Mouse (Mus musculus) C2C12 (cell line): ENCODE results near the gene Nav1. TPM values are rescaled to one million over a fixed set of nuclear protein-coding genes. Genes with fewer than 3 reads are reported as not detected.

Experiments
- H3K27me3 ChIP-seq: one replicate; pipeline ENCODE4 v1.6.1; 2011; ENCODE audit not compliant: control insufficient read depth, insufficient read depth, insufficient read length
- H3K36me3 ChIP-seq: one replicate; pipeline ENCODE4 v1.6.1; 2011; ENCODE audit not compliant: control insufficient read depth, insufficient read depth
- H3K4me3 ChIP-seq: one replicate; pipeline ENCODE4 v1.5.1; 2011; ENCODE audit warnings: mild to moderate bottlenecking, control low read depth; ENCODE audit not compliant: poor library complexity, insufficient read depth, severe bottlenecking
- H3K79me2 ChIP-seq: one replicate; pipeline ENCODE4 v1.6.1; 2011; ENCODE audit not compliant: control insufficient read depth, insufficient read depth
- H3K79me3 ChIP-seq: one replicate; pipeline ENCODE4 v1.6.1; 2011; ENCODE audit warnings: low read depth, control low read depth
- H3ac ChIP-seq: one replicate; pipeline ENCODE3; 2011; ENCODE audit warnings: low read depth; ENCODE audit not compliant: control insufficient read depth, insufficient read length
- CEBPB ChIP-seq: IDR thresholded peaks from one replicate; pipeline ENCODE4 v1.6.1; 2011; ENCODE audit warnings: low read depth, mild to moderate bottlenecking, control low read depth, moderate library complexity
- CTCF ChIP-seq: IDR thresholded peaks from one replicate; pipeline ENCODE4 v1.5.1; 2011; ENCODE audit not compliant: control insufficient read depth, insufficient read depth, insufficient read length
- FOSL1 ChIP-seq: IDR thresholded peaks from one replicate; pipeline ENCODE4 v1.8.0; 2011; ENCODE audit warnings: mild to moderate bottlenecking, low read length; ENCODE audit not compliant: poor library complexity, insufficient read depth, severe bottlenecking
- MAX ChIP-seq: IDR thresholded peaks from one replicate; pipeline ENCODE4 v1.6.1; 2011; ENCODE audit warnings: mild to moderate bottlenecking, control low read depth
- MYOD1 ChIP-seq: IDR thresholded peaks from one replicate; pipeline ENCODE4 v1.6.1; 2011; ENCODE audit warnings: low read depth; ENCODE audit not compliant: control insufficient read depth, insufficient read length
- MYOG ChIP-seq: IDR thresholded peaks from one replicate; pipeline ENCODE4 v1.6.1; 2011; ENCODE audit not compliant: control insufficient read depth, insufficient read length; ENCODE audit errors: extremely low read depth
- USF1 ChIP-seq: IDR thresholded peaks from one replicate; pipeline ENCODE4 v1.6.1; 2011; ENCODE audit warnings: low read depth, mild to moderate bottlenecking, control low read depth, moderate library complexity
- polyA plus RNA-seq: library from polyadenylated mRNA; unstranded; fragments of >200 nt; fragmentation: generic; extraction: Trizol; gene quantifications from one replicate; pipeline ENCODE4 v1.2.1, GENCODE M21; 2012; ENCODE audit warnings: missing spikeins

Nav1 gene
- polyA plus RNA-seq, 1 experiment, result 22.2 TPM

DNA sequence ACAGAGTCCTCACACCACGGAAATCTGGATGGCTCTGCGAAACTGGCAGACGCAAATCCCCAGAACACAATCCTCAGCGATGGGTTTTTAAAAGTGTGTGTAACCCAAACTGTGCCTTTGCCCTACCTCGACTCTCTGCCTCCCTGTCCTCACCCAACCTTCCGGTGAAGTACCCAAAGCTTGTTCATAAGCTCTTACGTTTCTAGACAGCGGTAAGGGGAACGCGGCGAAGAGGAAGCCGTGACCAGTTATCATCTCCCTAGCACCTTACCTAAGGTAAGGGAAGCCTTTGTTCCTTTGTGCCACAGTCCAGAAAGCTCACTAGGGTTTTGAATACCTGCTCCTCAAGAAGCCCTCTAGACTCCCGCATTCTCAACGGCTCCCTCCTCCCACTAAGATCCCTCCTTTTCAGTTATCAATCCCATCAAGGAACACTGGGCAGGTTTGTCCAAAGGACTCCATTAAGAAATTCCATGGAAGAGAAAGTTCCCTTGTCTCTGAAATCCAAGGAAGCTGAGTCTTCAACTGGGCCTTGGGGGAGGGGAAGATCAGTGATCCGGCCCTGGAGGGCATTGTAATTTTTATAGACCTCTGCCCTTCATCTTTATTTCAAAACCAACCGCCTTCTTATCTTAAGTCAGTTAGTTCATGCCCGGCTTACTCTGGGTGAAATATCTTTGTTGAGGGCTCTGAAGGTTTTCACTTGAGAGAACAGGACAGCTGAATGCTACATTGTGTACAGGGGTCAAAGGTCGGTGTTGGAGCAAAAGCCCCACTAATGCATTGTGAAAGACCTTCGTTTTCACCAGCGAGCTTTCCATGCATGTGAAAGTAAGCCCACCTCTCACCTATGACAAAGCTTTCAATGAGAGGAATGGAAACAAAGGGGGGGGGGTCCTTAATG, 108.4 kb downstream of the Nav1 start:
- no peaks in the 10 kb centered on the region for H3K79me3 ChIP-seq
- H3K4me3 ChIP-seq, result no peak overlapping the region
- TF ChIP-seq USF1 (no peak), CEBPB (no peak), MYOG (no peak), FOSL1 (no peak), MAX (no peak), MYOD1 (no peak), CTCF (no peak)
- H3K36me3 ChIP-seq, result peaks cover 4% of the 10 kb centered on the region
- H3K79me2 ChIP-seq, result peaks cover 13% of the 10 kb centered on the region
- no peaks in the 10 kb centered on the region for H3K27me3 ChIP-seq
- no peak overlapping the region for H3ac ChIP-seq

DNA sequence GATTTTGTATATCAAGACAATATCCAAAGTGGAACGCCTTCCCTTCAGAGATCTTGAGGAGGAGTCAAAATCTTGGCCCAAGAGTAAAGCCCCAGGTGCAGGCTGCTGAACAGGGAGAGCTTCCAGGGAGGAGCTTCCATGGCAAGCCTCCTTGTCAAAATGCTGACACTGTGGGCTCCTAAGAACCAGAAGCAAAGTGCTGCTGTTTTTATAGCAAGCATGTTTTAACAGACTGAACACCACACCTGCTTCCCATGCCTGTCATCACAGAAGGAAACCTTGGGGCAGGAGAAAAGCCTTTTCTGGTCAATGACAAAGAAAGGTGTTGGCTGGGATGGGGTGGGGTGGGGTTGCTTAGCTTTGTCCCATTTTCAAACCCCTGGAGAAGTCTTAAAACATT, 112.0 kb downstream of the Nav1 start:
- Histone ChIP-seq H3K79me2 (peaks cover 28% of the 10 kb centered on the region), H3K27me3 (no peaks in the 10 kb centered on the region), H3ac (no peak overlapping the region), H3K36me3 (no peaks in the 10 kb centered on the region), H3K4me3 (no peak overlapping the region), H3K79me3 (peaks cover 7% of the 10 kb centered on the region)
- TF ChIP-seq MYOG (no peak), FOSL1 (no peak), CEBPB (no peak), USF1 (no peak), MYOD1 (no peak), CTCF (no peak), MAX (no peak)

DNA sequence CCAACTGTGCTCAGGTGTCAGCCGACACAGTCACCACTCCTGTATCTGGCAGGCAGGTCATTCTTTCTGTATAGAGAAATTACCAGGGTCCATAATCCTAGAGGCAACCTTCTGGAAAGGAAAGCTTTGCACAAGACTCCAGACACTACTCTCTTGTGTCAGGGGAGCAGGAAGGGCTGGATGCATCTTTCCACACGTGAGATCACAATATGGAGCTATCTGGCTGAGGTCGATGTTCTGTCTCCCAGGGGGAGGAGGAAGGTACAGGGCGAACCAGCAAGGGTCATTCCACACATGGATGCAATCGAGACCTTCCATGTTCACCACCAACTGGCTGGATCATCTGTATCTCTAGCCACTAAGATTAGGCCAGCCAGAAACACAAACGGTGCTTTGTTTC, 113.2 kb downstream of the Nav1 start:
- TF ChIP-seq MYOG (no peak), CEBPB (no peak), MAX (no peak), FOSL1 (no peak), USF1 (no peak), CTCF (no peak), MYOD1 (no peak)
- H3K4me3 ChIP-seq, result no peak overlapping the region
- H3K36me3 ChIP-seq, result peaks cover 3% of the 10 kb centered on the region
- H3K79me3 ChIP-seq, result peaks cover 7% of the 10 kb centered on the region
- peaks cover 30% of the 10 kb centered on the region for H3K79me2 ChIP-seq
- no peaks in the 10 kb centered on the region for H3K27me3 ChIP-seq
- no peak overlapping the region for H3ac ChIP-seq

DNA sequence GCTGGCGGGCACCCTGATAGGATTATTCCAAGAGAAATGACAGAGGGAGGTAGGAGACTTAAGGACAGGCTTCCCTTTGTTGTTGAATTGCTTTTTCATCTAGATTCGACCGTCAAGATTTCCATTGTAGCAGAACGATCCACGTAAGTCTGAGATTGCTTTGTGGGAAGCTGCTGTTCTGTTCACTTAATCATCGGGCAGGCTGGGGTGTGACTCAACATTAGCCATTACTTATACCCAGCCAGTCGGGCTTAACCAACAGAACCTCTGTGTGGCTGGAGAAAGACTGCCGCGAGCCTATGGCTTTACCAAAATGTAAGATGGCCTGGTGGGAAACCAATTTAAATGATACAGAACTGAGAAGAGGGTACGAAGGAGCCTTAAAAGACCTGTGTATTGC, 114.7 kb downstream of the Nav1 start:
- Histone ChIP-seq H3K4me3 (no peak overlapping the region), H3K27me3 (no peaks in the 10 kb centered on the region), H3K36me3 (peaks cover 9% of the 10 kb centered on the region), H3K79me3 (peaks cover 7% of the 10 kb centered on the region), H3ac (no peak overlapping the region), H3K79me2 (peaks cover 25% of the 10 kb centered on the region)
- TF ChIP-seq MYOD1 (no peak), CEBPB (no peak), MYOG (no peak), MAX (no peak)

DNA sequence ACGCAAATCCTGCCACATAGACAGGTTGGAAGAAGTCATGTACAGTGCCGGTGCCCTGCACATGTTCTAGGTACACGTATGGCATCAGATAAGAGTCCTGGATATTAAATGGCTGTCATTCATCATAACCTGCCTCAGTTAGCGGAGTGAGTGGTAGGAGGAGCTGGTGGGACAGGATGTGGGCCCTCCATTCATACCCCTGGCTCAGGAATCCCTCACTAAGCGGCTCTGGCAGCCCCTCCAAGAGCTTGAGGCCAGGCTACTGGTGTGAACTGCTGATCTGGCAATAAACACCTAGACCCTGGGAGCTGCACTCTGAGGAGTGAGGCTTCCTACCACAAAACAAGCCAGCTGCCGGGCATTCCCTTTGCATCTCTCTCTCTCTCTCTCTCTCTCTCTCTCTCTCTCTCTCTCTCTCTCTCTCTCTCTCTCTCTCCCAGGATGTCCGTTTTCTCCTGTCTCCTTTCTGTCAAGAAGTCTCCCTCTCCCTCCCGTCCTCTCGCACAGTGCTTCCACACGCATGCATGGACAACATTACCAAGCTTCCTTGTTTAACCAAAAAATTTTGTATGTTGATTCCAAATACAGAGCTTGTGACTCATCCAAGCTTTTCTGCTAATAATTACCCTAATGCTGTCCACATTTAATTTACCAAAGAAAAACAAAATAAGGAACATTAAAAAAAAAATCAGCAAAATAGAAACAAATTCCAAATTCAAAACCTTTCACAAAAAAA, 116.0 kb downstream of the Nav1 start:
- H3K36me3 ChIP-seq, result peaks cover 9% of the 10 kb centered on the region
- H3K4me3 ChIP-seq, result no peak overlapping the region
- TF ChIP-seq CEBPB (no peak), MAX (no peak), CTCF (no peak), MYOG (no peak), MYOD1 (no peak), FOSL1 (no peak), USF1 (no peak)
- peaks cover 17% of the 10 kb centered on the region for H3K79me2 ChIP-seq
- H3K79me3 ChIP-seq, result peaks cover 7% of the 10 kb centered on the region
- no peaks in the 10 kb centered on the region for H3K27me3 ChIP-seq
- no peak overlapping the region for H3ac ChIP-seq
